Mouse (Mus musculus) kidney, postnatal 10 days (tissue): ENCODE data around the gene C2cd4d.

Experiments used
- DNase-seq: peaks from one replicate; pipeline ENCODE4 v3.0.0; 2021; ENCODE audit warnings: mixed read lengths

C2cd4d gene

DNA sequence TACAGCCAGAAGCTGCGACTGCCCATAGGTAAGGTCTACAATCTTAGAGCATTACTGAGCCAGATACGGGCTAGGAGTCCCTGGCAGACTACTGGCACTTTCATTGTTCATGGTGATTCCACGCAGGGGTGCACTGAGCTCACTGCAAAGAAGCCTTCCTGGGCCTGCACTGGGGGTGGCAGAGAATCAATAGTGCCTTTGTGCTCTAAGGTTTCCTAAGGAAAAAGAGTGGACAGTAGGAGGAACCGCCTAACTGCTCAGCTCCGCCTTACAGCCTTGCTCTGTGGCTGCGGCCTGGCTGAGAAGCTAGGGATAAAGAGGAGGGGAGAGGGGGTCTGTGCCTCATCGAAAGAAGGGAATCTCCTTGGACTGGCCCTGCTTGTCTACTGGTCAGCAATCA, at the start of gene C2cd4d:
Gene C2cd4d, plus strand, starts transcription at position 301 of the 400 bp plus-strand sequence.
- no peak for DNase-seq

DNA sequence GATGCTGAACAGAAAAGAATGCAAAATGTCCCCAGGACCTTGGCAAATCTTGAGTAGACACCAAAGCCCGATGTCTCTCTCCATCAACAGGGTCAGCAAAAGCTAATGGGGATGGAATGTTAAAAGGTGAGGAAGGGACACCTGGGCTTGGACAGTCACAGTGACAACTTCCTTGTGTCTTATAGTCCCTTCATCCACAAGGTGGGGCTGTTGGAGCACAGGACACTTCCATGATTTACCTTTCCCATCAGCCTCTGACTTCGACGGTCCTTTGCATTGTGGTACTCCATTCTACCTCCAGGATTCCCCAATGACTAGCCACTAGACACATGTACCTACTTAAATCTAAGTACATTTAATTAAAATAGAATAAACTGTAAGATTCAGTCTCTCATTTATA, 33.6 kb upstream of the C2cd4d start:
- DNase-seq, result peak; percentile 17

DNA sequence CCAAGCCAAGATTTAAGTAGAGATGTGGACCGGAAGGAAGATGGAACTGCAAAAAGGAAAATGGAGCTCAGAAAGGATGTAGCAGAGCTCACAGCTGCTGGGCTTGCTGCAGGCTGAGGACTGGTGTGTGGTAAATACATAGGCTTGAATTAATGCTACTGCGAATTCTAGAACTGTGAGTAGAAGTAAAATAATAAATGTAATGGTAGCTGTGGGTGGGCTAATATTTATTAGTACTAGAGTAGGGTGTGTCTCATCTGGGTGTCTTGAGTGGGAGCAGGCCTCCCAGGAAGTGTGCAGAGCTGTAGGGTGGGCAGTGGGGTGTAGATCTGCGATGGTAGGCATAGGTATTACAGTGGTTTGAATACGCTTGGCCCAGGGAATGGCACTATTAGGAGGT, 27.8 kb upstream of the C2cd4d start:
- DNase-seq, result no peak

DNA sequence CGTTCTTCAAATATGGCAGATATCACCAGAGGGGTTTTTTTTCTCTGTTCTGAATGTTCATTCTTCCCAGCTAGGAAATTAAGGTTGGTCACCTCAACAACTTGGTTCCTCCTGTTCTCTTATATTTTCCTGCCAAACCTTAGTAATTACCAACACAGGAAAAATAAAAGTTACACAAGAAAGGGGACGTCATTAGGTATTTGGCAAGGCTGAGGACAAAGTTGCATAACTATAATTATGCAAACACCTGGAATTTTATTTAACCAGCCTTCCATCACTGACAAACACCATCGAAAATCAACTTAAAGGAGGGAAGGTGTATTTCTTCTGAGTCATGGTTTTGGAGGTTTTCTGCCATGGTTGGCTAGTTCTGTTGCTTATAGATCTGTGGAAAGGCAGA, 23.7 kb upstream of the C2cd4d start:
- no peak for DNase-seq

DNA sequence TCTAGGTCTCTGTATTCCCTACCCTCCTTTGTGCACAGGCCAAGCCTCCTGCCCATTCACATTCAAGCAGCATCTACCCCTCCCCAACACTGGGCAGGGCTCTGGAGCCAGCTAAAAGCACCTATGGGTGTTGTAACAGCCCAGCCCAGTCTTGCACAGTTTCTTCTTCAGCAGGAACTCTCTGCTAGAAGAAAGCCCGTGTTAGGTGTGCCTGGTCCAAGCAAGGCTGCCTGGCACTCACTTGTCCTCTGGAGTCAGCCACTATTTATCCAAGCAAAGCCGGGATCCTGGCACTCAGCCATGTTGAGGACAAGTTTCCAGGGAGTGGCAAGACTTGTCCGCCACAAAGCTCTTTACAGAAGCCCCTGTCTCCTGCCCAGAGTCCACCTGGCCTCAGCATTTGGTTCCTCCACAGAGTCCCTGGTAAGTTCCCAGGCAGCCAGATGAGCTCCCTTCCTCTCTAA, 20.2 kb upstream of the C2cd4d start, which contains the start of gene Them5:
Gene Them5, plus strand, starts transcription at position 141 of the 464 bp plus-strand sequence.
- peak; percentile 42 for DNase-seq

DNA sequence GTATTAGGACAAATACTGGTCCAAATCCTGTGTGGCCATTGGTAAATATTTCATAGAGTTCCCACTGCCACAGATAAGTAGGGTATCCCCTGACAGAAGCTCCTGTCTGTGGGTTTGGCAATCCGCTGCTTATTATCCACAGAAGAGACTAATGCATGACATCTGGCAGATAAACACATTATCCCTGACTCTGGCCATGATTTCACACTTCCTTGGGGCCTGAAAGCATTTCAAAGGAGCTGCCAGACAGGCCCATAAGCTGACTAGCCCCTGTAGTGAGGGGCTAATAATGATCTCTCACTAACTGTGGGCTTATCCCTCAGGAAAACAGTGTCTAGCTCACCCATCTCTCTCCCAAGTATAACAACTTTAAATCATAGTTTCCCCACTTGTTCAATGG, 19.7 kb upstream of the C2cd4d start:
- DNase-seq, result no peak

DNA sequence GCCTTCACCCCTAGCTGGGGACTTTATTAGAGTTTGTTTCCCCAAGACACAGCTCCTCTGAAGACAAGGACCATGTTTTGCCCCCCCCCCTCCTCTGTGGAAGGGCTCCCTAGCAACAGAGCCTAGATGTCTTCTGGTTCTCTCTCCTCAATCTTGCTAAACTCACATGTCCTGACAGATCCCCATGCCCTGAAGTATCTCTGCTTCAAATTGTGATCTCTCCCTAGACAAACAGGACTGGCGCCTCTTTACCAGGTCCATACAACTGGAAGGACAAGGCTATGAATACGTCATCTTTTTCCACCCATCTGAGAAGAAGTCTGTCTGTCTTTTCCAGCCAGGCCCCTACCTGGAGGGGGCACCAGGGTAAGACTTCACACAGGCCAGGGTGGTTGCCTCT, 18.1 kb upstream of the C2cd4d start:
- no peak for DNase-seq

DNA sequence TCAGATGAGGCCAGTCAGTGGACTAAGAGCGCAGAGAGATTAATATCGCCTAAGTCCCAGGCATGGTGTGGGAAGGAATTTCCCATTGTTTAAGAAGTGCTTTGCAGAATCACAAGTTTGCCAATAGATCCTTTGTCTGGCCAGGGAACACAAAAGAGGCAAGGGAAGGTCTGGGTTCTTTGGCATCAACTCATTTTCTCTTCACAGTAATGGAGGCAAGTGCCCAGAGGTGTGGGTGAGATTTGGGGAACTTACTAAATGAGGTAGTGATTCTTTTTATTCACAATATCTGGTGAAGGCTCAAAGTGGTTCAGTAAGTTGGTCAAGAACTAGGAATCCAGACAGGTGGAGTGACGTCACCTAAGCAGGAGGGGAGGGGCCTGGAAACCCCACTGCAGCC, 17.3 kb upstream of the C2cd4d start:
- DNase-seq, result no peak

DNA sequence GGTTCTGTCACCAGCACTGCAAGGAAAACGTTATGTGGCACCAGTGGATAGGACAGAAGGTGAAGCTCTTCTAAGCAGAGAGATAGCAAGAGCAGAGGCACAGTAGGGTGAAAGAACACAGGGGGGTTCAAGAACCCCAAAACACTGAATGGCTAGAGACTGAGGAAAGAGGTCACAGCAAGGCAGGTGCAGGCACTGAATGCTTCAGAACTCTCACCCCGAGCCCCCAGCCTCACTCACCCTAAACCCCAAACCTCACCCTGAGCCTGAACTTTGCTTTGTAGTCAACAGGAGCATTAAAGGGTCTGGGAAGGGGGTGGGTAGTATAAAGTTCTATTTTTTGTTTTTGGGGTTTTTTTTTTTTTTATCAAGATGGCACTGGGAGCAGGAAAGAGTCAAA, 14.1 kb upstream of the C2cd4d start:
- DNase-seq, result no peak

DNA sequence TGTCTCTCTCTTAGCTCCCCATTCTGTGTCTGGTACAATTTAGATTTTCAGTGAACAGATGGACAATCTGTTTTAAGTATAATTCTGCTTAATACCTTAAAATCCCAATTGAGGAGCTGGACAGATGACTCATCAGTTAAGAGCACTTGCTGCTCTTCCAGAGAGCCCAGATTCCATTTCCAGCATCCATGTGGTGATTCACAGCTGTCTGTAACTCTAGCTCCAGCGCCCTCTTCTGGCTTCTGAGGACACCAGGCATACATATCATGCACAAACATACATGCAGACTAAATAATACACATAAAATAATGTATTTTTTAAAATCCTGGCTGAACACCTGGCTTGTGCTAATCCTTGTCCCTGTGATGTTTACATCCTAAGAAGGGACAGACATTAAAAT, 1.4 kb upstream of the C2cd4d start:
- peak; percentile 30 for DNase-seq

DNA sequence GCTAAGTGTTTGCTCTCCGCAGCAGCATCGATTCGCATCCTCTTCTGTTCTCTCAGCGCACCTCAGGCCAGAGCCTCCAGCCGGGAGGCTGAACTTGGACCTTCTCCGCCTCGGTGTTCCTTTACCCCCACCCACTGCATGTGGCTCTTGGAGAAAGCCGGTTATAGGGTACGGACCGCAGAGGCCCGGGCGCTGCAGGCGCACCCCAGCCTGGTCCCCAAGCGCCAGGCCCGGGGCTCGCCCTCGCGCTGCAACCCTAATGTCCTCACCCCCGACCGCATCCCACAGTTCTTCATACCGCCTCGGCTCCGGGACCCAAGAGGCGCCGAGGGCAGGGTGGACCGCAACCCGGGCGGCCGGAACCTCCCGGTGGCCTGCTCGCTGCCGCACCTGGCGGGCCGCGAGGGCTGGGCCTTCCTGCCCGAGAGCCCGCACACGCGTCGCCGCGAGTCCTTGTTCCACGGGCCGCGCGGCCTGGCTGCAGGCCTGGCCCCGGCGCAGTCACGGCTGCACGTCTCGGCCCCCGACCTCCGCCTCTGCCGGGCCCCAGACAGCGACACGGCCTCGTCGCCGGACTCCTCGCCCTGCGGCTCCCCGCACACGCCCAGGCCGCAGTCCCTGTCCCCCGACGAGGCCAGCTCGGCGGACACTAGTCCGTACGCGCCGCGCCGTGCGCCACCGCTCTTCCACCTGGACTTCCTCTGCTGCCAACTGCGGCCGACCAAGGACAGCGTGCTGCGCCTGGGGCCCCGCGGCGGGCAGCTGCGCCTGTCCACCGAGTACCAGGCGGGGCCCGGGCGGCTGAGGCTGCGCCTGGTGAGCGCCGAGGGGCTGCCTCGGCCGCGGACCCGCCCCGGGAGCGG, 1.3 kb downstream of the C2cd4d start:
- peak; percentile 61 for DNase-seq

DNA sequence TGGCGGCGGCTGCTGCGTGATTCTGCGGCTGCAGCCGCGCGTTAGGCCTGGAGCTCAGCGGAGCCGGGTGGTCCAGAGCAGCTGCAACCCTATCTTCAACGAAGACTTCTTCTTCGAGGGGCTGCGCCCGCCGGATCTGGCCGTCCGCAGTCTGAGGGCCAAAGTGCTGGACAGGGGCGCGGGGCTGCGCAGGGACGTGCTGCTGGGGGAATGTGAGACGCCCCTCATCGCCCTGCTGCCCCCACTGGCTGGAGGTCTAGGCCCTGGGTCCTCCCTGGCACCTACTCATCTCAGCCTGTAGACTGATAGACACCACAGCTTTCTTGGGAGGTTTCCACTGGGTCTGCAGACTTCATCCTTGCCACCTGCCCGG, 1.9 kb downstream of the C2cd4d start:
- no peak for DNase-seq

DNA sequence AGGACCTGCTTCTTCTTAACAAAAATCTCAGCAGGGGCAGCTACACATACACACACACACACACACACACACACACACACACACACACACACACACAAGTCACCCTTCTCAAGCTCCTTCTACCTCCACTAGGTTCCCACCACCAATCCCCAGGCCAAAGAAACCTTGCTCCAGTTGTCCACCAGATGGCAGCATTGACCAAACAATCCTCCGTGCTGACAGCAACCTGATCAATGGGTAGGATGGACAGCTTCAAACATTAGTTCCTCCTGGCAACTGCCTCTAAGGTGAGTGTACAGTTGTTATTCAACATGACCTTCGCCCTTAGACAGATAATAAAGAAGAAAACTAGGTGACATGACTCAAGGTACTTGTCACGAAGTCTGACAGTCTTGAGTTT, 4.5 kb downstream of the C2cd4d start:
- peak; percentile 81 for DNase-seq

DNA sequence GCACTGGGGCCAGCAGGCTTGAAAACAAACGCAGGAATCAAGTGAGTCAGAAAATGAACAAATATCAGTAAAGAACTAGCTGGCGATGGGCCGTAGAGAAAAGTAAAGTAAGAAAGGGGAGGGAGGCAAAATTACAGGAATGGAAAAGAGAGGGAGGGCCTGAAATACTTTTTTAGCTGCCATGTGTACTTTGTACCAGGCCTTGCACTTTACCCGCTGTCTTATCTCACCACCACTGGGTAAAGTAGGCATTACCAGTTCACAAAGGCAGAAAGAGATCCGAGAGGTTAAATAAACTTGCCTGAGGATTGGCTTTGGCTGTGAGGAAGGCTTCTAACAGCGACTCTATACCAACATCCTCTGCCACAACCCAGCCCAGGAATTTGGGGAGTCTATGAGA, 5.3 kb downstream of the C2cd4d start:
- DNase-seq, result no peak

DNA sequence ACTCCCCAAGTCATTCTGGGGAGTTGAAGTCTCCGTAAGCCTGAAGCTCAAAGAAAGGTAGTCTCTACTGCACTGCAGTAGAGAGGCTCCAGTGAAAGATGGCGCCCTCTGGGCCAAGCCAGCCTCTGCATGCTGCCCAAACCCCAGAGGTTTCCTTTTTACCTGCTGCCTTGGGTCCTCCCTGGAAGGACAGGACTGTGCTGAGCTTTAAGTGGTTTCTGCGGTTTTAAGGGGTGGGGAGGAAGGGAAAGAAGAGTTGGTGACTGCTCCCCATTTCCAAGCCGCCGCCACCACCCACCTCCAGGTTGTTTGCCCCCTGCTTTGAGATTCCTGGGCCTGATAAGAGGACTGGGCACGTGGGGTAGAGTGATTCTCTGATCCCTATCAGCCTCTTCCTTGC, 6.4 kb downstream of the C2cd4d start:
- no peak for DNase-seq

DNA sequence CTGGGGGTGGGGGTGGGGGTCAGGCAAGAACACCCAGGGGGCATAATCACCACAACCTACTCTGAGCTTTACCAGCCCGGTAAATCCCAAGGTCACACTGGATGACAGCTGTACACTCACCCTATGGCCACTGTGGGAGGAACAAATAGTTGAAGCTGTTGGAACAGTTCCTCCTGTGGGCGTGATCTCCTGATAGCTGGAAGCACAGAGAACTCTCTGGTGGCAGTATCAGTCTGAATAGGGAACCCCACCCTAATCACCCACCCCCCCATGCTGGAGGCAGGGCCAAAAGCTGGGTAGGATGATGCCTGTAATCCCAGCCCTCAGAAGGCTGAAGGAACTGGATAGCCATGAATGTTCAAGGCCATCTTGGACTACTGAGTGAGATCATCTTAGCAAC, 7.5 kb downstream of the C2cd4d start:
- DNase-seq, result no peak

DNA sequence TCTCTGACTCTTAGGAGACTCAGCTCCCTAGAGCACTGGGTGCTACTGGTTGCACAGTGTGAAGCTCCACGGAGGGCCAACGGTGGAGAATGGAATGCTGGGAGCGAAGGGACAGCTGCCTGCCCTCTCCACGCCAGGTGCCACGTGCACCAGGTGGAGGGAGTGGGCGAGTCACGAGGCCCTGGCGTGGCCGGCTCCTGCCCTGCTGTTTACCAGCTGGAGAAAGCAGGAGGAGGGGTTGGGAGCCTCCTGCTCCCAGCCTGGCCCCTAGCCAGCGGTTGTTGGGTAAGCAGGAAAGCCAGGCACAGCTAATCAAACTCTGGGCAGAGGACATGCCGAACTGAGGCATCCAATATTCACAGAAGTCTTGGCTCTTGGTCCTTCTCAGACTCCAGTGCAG, 9.4 kb downstream of the C2cd4d start:
- DNase-seq, result peak; percentile 94

DNA sequence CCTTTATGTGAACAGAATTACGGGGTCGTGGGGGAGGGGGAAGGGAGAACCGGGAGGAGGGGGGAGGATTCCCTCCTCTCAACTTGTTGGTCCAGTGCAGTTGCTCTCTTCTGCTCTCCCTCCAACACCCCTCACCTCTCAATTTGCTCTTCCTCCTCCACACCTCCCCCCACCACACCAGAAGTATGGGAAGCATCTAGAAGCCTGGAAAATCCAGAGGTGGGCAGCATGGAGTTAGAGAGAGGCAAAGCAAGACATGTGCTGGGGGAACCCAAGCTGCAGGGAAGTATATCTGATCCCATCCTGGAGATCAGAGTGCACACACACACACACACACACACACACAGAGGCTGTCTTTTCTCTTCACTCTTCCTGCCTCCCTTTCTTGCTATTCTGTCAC, 9.8 kb downstream of the C2cd4d start:
- DNase-seq, result no peak

DNA sequence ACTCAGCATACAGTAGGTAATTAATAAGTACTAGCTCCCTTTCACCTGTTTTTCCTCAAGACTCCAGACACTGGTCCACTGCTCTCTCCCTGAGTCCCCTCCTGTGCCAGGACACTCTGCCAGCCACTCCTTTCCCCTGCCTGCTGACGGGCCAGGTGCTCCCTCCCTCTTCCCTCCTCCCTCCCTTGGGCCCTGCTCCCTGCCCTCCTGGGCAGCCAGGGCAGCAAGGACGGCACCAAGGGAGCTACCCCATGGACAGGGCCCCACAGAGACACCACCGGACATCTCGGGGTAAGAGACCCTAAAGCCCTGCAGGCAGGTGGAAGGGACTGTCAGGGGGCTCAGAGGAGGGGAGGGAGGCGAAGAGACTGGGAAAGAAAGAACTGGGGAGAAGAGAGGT, 10.4 kb downstream of the C2cd4d start, which contains the start of gene Rorc:
Gene Rorc, plus strand, starts transcription at position 154 of the 400 bp plus-strand sequence.
- DNase-seq, result peak; percentile 78

DNA sequence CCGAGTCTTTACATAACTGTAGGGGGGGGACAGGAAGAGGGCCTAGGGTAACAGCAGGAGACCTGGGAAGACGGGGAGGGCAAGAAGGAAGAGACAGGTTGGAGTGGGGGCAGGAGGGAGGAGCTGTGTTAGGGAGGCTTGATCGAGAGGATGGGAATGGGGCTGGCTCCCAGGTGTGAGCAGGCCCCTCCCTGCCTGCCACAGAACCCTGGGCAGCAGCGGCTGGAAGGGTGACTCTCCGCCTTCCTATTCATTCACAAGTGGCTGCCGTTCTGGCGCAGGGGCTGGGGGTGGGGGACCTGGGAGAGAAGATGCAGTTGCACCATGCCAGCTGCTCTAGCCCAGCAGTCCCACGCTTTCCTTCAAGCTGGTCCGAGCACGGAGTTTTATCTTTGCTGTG, 10.9 kb downstream of the C2cd4d start:
- DNase-seq, result peak; percentile 38

DNA sequence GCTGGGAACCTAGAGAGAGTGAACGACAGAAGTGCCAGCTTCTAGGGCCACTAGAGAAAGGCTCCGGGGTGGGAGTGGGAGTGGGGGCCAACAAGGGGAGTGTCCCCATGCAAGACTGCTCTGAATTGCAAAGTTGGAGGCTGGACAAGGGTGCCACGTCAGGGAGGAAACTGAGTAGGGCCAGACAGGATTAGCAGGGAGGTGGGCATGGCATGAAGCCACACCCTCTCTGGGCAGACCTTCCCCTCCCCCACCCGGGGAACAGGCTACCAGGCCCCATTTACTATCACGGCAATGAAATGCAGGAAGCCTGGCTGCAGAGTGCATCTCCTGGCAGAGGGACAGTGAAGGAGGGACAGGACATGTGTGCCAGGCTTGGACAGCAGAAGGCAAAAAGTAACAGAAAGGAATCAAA, 11.4 kb downstream of the C2cd4d start:
- peak; percentile 78 for DNase-seq

DNA sequence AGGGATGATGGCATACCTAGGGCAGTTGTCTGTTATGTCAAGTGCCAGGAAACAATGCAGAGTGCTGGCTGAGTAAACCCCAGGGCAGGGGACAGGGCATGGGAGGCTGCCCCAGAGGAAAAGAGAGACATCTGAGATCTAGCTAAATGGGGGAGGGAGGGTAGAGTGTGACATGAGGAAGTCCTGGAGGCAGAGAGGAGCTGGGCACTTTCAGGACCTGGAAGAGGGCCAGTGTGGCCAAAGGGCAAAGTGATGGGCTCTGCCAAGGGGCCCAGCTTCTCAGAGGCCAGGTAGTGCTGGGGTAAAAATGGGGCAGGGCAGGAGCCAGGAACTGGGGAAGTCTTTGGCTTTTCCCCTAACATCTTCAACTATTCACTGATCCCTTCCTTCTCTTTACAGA, 12.4 kb downstream of the C2cd4d start:
- peak; percentile 75 for DNase-seq

DNA sequence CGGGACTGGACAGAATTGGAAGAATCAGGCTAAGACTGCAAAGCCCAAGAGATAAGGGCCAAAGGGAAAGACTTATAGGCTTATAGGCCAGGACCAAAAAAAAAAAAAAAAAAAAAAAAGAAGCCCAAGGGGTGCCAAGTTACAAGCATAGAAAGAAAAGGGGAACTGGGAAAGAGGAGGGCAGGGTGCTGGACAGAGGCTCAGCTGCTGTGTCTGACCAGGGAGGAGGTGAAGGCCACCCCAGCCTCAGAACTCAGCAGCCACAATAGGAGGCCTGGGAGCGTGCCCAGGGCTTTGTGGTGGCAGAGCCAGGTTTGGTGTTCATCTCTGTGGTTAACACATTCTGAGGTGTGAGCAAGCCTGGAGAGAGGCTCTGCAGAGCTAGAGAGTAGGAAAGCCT, 12.9 kb downstream of the C2cd4d start:
- DNase-seq, result no peak

DNA sequence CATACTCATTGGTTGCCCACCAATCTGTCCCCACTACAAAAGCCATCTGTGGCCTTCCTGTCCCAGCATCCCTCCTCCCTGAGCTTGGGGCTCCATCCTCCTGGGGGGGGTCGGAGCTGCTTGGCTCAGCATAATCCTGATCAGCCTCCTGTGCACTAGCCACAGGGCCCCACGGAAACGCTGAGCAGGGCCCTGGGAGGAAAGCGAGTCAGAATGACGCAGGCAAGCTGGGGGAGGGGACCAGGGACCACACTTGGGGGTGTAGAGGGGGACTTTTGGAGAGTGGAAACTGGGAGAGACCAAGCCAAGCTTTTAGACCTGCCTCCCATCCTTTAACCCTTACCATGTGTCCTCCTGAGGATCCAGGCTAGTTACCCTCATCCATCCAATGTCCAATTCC, 13.6 kb downstream of the C2cd4d start:
- no peak for DNase-seq
